Mouse (Mus musculus) spleen, adult 2 months (tissue): ENCODE measurements around the gene Hipk3.

ENCODE experiments used
- CTCF ChIP-seq: fragments of 200-500 bp; IDR thresholded peaks from 2 replicates; pipeline ENCODE4 v1.5.1; 2011; ENCODE audit warnings: mild to moderate bottlenecking, inconsistent platforms; ENCODE audit not compliant: insufficient read depth, insufficient read length, insufficient replicate concordance; ENCODE audit errors: extremely low read depth
- POLR2A ChIP-seq: fragments of 200-500 bp; IDR thresholded peaks from 2 replicates; pipeline ENCODE4 v1.6.1; 2011; ENCODE audit warnings: low read depth, low read length, inconsistent platforms

- TF ChIP-seq POLR2A: no peak
- no peak for TF ChIP-seq CTCF
Measured at GRCm38 (mm10) chr2:104479054-104479453, 15.2 kb downstream of the Hipk3 start.
